Mouse (Mus musculus): Measurements from ENCODE around the gene Maml2. TPM values are rescaled to one million over a fixed set of nuclear protein-coding genes. Genes with fewer than 3 reads are reported as not detected.
"Not testable (repeated sequence)": the region's sequence is repeated elsewhere in the genome, so short reads cannot be mapped to it uniquely, and the experiment has no call there.

The Maml2 gene
- polyA plus RNA-seq, 1 experiment, result 0.02 TPM

DNA sequence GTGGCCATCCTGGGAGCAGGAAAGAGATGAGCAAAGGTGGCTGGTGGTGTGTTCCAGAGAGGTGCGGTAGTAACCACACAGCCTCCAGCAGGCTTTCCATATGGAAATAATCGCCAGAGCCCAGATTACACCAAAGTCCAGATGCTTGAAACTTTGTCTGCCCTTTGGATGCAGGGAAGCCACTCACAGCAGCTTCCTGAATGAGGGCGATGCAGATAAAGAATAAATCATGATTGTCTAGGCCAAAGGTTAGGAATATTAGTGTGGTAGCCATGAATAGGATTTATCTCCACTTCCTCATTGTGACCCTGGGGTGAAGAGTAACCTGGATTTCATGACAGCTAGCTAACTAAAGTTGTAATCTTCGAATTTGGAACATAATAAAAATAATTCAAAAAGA is 407.2 kb downstream of the Maml2 start:
- Histone ChIP-seq H3K4me3 (replicated peaks) (no peak overlapping the region), H3K4me1 (ENCODE audit: control insufficient read depth) (no peaks in the 10 kb centered on the region), H3K9me3 (ENCODE audit: control insufficient read depth, low read length) (no peaks in the 10 kb centered on the region), H3K27me3 (ENCODE audit: control insufficient read depth) (no peaks in the 10 kb centered on the region), H3K36me3 (ENCODE audit: control insufficient read depth) (no peaks in the 10 kb centered on the region)
- TF ChIP-seq TAL1 (IDR thresholded peaks at IDR 0.05; ENCODE audit: low read length) (no peak), GATA1 (IDR thresholded peaks at IDR 0.05; ENCODE audit: low read length) (no peak)

DNA sequence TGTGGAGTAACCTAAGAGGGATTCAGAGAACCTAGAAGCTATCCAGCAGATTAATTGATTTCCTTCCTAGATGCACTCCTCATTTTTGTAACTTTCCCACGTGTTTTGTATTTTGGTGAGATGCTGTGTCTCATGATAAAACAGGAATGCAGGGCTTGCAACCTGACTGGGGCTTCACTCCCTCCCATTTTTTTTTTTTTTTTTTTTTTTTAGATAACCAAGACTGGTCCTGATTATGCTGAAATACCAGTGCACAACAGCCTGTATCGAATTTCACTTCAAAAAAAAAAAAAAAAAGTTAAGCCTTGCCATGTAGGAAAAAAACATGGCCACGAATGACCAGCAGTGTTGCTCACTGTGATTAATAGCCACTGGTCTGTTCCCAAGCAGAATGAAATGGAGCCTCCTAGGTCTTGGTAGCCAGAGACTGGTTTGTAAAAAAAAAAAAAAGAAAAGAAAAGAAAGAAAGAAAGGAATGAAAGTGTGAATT is 409.4 kb downstream of the Maml2 start:
- no peaks in the 10 kb centered on the region for H3K4me1 ChIP-seq (ENCODE audit: control insufficient read depth)
- no peaks in the 10 kb centered on the region for H3K36me3 ChIP-seq (ENCODE audit: control insufficient read depth)
- no peaks in the 10 kb centered on the region for H3K9me3 ChIP-seq (ENCODE audit: control insufficient read depth, low read length)
- H3K4me3 ChIP-seq (replicated peaks), result no peak overlapping the region
- no peaks in the 10 kb centered on the region for H3K27me3 ChIP-seq (ENCODE audit: control insufficient read depth)
- TF ChIP-seq GATA1 (IDR thresholded peaks at IDR 0.05; ENCODE audit: low read length) (no peak), TAL1 (IDR thresholded peaks at IDR 0.05; ENCODE audit: low read length) (no peak)

DNA sequence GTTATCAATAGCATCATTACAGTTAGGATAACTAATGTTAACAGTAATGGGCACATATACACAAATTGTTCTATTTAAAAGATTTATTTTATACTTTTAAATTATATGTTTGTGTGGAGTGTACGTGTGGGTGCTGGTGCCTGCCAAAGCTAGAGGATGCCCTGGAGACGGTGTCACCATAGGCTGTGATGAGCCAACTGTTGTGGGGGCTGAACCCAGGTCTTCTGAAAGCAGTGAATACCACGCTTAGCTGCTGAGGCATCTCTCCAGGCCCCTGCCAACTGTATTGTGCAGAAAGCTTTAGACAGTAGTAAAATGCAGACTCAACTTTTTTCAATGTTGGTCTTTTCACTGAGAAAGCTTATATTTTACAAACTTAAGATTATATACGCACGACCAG is 411.7 kb downstream of the Maml2 start:
- no peaks in the 10 kb centered on the region for H3K27me3 ChIP-seq (ENCODE audit: control insufficient read depth)
- no peaks in the 10 kb centered on the region for H3K9me3 ChIP-seq (ENCODE audit: control insufficient read depth, low read length)
- H3K4me3 ChIP-seq (replicated peaks), result no peak overlapping the region
- H3K4me1 ChIP-seq (ENCODE audit: control insufficient read depth), result no peaks in the 10 kb centered on the region
- H3K36me3 ChIP-seq (ENCODE audit: control insufficient read depth), result no peaks in the 10 kb centered on the region
- TF ChIP-seq TAL1 (IDR thresholded peaks at IDR 0.05; ENCODE audit: low read length) (no peak), GATA1 (IDR thresholded peaks at IDR 0.05; ENCODE audit: low read length) (no peak)

DNA sequence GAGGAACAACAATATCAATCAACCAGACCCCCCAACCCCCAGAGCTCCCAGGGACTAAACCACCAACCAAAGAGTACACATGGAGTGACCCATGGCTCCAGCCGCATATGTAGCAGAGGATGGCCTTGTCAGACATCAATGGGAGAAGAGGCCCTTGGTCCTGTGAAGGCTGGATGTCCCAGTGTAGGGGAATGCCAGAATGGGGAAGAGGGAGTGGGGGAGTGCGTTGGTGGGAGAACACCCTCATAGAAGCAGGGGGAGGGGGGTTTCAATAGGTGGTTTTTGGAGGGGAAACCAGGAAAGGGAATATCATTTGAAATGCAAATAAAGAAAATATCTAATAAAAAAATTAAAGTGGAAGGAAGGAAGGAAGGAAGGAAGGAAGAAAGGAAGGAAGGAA is 418.1 kb downstream of the Maml2 start:
- H3K27me3 ChIP-seq (ENCODE audit: control insufficient read depth); H3K9me3 ChIP-seq (ENCODE audit: control insufficient read depth, low read length); H3K4me1 ChIP-seq (ENCODE audit: control insufficient read depth); H3K4me3 ChIP-seq (replicated peaks); H3K36me3 ChIP-seq (ENCODE audit: control insufficient read depth): not testable (repeated sequence)

DNA sequence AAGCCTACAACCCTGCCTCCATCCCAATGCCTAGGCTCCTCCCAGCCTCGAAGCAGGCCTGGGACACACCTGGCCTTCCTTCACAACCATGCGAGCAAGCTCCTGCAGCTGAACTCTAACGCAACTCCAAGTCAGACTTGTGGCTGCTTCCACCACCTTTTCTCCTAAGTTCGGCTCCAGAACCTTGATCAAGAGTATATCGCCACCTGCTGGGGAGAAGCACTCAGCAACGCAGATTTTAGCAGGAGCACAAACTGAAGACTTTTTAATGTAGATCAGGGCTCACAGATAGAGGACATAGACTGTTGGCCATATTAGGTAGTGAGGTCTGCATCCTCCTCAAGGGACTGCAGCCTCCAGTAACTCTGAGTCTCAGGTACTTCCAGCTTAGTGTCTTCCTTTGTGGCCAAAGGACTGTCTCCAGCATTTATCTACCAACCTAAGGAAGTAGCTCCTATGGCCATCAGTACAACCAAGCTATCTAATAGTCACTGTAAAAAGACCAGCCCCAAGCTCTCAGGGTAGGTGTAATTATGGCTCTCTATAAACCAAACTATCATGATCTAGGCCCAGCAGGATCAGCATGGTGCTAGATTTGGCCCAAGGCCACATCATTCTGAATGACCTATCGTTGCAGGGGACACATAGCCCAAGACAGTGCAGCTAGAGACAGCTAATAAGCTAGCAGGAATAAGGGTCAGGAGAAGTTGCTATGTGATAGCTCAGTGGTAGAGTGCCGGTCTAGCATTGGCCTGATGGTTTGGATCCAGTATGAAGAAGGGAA is 418.8 kb downstream of the Maml2 start:
- H3K27me3 ChIP-seq (ENCODE audit: control insufficient read depth), result no peaks in the 10 kb centered on the region
- no peak overlapping the region for H3K4me3 ChIP-seq (replicated peaks)
- no peaks in the 10 kb centered on the region for H3K9me3 ChIP-seq (ENCODE audit: control insufficient read depth, low read length)
- TF ChIP-seq TAL1 (IDR thresholded peaks at IDR 0.05; ENCODE audit: low read length), result no peak
- no peaks in the 10 kb centered on the region for H3K36me3 ChIP-seq (ENCODE audit: control insufficient read depth)
- no peaks in the 10 kb centered on the region for H3K4me1 ChIP-seq (ENCODE audit: control insufficient read depth)

DNA sequence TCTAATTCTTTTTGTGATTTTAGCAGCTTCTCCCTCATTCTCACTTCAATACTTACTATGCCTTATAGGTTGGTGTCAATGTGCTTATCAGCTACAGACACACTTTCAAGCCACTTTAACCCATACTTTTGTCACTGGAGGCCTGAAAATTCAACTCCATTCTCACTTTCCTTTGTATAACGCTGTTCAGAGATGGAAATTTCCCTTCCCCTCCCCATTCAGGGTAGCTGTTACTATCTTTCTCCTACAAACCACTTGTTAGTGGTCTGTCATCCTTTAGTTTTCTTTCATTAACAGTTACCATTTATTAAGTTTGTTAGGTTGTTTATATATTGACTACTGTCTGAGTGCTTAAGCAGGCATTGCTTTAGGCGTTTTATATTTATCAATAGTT is 450.6 kb downstream of the Maml2 start, which contains the start of gene Mtmr2:
Gene Mtmr2 (plus strand): TSS at position 7 of the 394 bp plus-strand sequence.
- H3K36me3 ChIP-seq (ENCODE audit: control insufficient read depth), result no peaks in the 10 kb centered on the region
- no peak for TF ChIP-seq TAL1 (IDR thresholded peaks at IDR 0.05; ENCODE audit: low read length)
- no peak for TF ChIP-seq GATA1 (IDR thresholded peaks at IDR 0.05; ENCODE audit: low read length)
- no peaks in the 10 kb centered on the region for H3K27me3 ChIP-seq (ENCODE audit: control insufficient read depth)
- peaks cover 26% of the 10 kb centered on the region for H3K4me1 ChIP-seq (ENCODE audit: control insufficient read depth)
- H3K9me3 ChIP-seq (ENCODE audit: control insufficient read depth, low read length), result no peaks in the 10 kb centered on the region
- peak within 1 kb of the TSS; percentile 99 for H3K4me3 ChIP-seq (replicated peaks)

DNA sequence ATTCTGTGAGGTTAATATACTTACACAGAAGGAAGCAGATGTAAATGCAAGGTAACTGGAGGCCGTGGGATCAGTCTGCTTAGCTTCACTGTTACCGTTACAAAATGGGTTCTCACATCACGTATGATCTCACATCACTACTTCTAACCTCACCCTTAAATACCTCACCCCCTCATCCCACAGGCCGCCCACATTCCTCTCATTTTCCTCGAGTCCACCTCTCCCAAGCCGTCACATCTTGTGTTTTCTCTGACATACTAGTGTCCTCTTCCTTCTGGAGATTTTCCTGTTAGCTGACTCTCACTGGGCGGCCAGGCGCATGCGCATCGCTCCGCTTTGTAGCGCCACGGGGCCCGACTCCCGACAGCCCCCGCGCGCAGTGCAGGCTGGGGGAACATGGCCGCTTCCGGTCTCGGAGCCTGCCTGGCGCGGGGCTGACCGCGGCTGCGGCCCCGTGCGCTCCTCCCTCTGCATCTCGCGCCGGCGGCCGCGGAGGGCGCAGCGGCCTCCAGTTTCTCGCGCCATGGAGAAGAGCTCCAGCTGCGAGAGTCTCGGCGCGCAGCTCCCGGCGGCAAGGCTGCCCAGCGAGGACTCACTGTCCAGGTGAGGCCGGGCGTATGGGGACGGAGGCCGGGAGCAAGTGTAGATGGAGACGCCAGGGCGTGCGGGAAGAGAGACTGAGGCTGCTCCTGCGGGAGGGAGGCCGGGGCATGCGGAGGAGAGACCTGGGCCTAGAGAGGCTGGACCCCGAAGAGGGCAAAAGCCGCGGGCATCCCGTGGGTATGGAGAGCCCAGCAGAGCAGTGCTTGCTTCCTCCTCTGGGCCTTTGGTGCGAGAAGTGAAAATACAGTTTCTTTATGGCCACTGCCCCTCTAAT is 451.3 kb downstream of the Maml2 start:
- H3K4me1 ChIP-seq (ENCODE audit: control insufficient read depth), result peaks cover 26% of the 10 kb centered on the region
- peaks cover 3% of the 10 kb centered on the region for H3K36me3 ChIP-seq (ENCODE audit: control insufficient read depth)
- no peak for TF ChIP-seq TAL1 (IDR thresholded peaks at IDR 0.05; ENCODE audit: low read length)
- TF ChIP-seq GATA1 (IDR thresholded peaks at IDR 0.05; ENCODE audit: low read length), result no peak
- H3K27me3 ChIP-seq (ENCODE audit: control insufficient read depth), result no peaks in the 10 kb centered on the region
- H3K4me3 ChIP-seq (replicated peaks), result peak overlapping the region; percentile 99
- H3K9me3 ChIP-seq (ENCODE audit: control insufficient read depth, low read length), result peaks cover 3% of the 10 kb centered on the region

DNA sequence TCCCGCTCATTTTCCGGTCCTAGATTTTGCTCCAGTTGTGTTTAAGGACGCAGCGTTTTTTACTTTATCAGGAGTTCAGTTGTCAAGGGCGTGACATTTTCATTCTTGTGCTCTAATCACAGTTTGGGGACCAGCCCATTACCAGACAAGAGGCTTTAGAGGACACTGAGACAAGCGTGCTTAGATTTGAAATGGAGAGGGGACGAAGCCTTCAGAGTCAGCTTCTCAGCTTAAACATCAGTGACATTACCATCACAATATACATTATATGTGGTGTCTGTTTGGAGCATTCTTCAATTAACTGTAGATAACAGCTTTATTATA is 451.9 kb downstream of the Maml2 start:
- Histone ChIP-seq H3K4me1 (ENCODE audit: control insufficient read depth) (peaks cover 26% of the 10 kb centered on the region), H3K36me3 (ENCODE audit: control insufficient read depth) (peaks cover 3% of the 10 kb centered on the region), H3K4me3 (replicated peaks) (peak overlapping the region; percentile 99), H3K27me3 (ENCODE audit: control insufficient read depth) (no peaks in the 10 kb centered on the region), H3K9me3 (ENCODE audit: control insufficient read depth, low read length) (peaks cover 3% of the 10 kb centered on the region)
- TF ChIP-seq GATA1 (IDR thresholded peaks at IDR 0.05; ENCODE audit: low read length) (no peak), TAL1 (IDR thresholded peaks at IDR 0.05; ENCODE audit: low read length) (no peak)

DNA sequence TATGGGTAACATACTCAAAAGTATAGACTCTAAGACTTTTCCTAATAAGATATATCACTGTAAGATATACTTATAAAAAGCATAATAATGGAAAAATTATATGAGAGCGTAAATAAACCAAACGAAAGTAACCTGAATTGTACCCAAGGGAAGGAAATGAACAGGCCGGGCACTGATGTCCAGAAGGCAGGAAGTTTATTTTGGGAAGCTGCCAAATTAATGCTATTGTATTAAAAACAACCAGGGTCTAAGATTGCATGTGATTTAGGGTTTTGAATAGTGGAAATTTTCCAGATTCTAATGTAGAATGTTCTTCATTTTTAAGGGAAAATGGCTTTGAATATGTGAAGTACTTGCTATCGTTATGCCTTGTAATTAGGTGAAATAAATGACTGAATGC is 454.8 kb downstream of the Maml2 start:
- H3K4me3 ChIP-seq (replicated peaks), result no peak overlapping the region
- no peaks in the 10 kb centered on the region for H3K27me3 ChIP-seq (ENCODE audit: control insufficient read depth)
- H3K4me1 ChIP-seq (ENCODE audit: control insufficient read depth), result peaks cover 26% of the 10 kb centered on the region
- peaks cover 3% of the 10 kb centered on the region for H3K9me3 ChIP-seq (ENCODE audit: control insufficient read depth, low read length)
- TF ChIP-seq TAL1 (IDR thresholded peaks at IDR 0.05; ENCODE audit: low read length) (no peak), GATA1 (IDR thresholded peaks at IDR 0.05; ENCODE audit: low read length) (no peak)
- peaks cover 3% of the 10 kb centered on the region for H3K36me3 ChIP-seq (ENCODE audit: control insufficient read depth)

Other genes starting within 250 kb of the Maml2 start
- gene Jrkl, start 52.1 kb upstream of the Maml2 start, polyA plus RNA-seq (2012), result not detected in 2 replicates
- gene Ccdc82, start 51.0 kb upstream of the Maml2 start, polyA plus RNA-seq (2012), result 0.21 and 0.23 TPM in 2 replicates
- gene Gm17571, start 148.8 kb downstream of the Maml2 start, polyA plus RNA-seq (2012), result not detected in 2 replicates